Comparison of ENCODE assay signal across 8 mouse cellular contexts in the genomic region with DNA sequence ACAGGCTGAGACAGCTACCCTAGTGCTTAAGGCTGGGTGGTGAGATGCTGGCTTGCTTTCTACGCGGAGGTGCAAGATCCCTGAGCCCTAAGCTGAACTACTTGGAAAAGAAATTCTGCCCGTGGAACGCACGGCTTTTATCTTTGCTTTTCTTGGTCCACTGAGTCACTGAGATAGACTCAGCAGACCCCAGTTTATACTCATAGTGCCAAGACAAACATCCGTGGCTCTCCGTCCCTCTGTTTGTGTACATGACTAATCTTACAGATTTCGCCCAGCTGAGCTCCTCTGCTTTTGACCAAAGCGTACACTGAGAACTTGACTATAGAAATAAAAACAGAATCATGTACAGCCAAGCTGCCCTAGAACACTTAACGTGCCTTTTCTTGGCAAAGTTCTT.
DNase-seq lines count a peak whose midpoint lies in the region; ATAC-seq and TF ChIP-seq lines count a peak whose summit lies in the region.
"Had no signal": no experiment of that assay in that cellular context is flagged by ENCODE, and none has a peak within 500 bp of the region (broad histone marks: within the 10 kb centered on the region; RNA-seq: fewer than 3 reads in every experiment).

No protein-coding gene starts in this region.

- H3K9ac ChIP-seq in kidney, postnatal 0 days (ENCODE audit: low read depth, low read length): no peak overlapping the region
- H3K9ac ChIP-seq in heart, embryonic 12.5 days: no peak overlapping the region
- no peak overlapping the region for H3K9ac ChIP-seq in liver, embryonic 16.5 days (ENCODE audit: low read depth, low read length)

- H3K9me3 ChIP-seq in kidney, postnatal 0 days (replicated peaks; ENCODE audit: low read length): no peaks in the 10 kb centered on the region
- H3K9me3 ChIP-seq in heart, embryonic 12.5 days (replicated peaks): no peaks in the 10 kb centered on the region
- no peaks in the 10 kb centered on the region for H3K9me3 ChIP-seq in liver, embryonic 16.5 days (replicated peaks; ENCODE audit: control insufficient read depth, low read length)
- H3K9me3 ChIP-seq: neural tube, embryonic 12.5 days had no signal

- no peak for TF ChIP-seq CTCF in kidney, postnatal 0 days (IDR thresholded peaks at IDR 0.05; ENCODE audit: low read depth)

- no peak for ATAC-seq in kidney, postnatal 0 days (replicated peaks; ENCODE audit: low FRiP score, low read depth)
- ATAC-seq in heart, embryonic 12.5 days (ENCODE audit: insufficient number of reproducible peaks, low FRiP score): peak; percentile 68
- no peak for ATAC-seq in liver, embryonic 16.5 days (ENCODE audit: low read depth)

- H3K4me2 ChIP-seq in kidney, postnatal 0 days (ENCODE audit: low read length): peak overlapping the region; percentile 66
- H3K4me2 ChIP-seq in heart, embryonic 12.5 days: peak overlapping the region; percentile 77
- H3K4me2 ChIP-seq in liver, embryonic 16.5 days (ENCODE audit: low read depth, low read length): peak overlapping the region; percentile 58

- 39% methylated on average over 10 of the region's 10 CpGs for WGBS in kidney, postnatal 0 days
- WGBS in heart, embryonic 12.5 days: 17% methylated on average over 10 of the region's 10 CpGs
- WGBS in liver, embryonic 16.5 days (ENCODE audit: insufficient replicate concordance): 44% methylated on average over 10 of the region's 10 CpGs

- H3K27ac ChIP-seq in kidney, postnatal 0 days: peak overlapping the region; percentile 48
- peak overlapping the region; percentile 82 for H3K27ac ChIP-seq in brown adipose tissue, adult 24 weeks (replicated peaks; ENCODE audit: low read depth, low read length)
- H3K27ac ChIP-seq in heart, embryonic 12.5 days (ENCODE audit: poor library complexity, severe bottlenecking): peak overlapping the region; percentile 81
- H3K27ac ChIP-seq in liver, embryonic 16.5 days (ENCODE audit: low read length): no peak overlapping the region
- H3K27ac ChIP-seq: neural tube, embryonic 12.5 days had no signal

- DNase-seq in kidney, postnatal 0 days (ENCODE audit: low spot score): peak; percentile 67
- DNase-seq in kidney, adult 18-20 months: no peak
- DNase-seq in gastrocnemius, adult 8-10 months (ENCODE audit: low spot score in 2 of 2): no peak
- no peak for DNase-seq in natural killer cell, adult 2 months (ENCODE audit: low spot score in 2 of 2)

- no peak overlapping the region for H3K4me3 ChIP-seq in kidney, postnatal 0 days (replicated peaks; ENCODE audit: low read depth, low read length)
- 0 out of 2 replicates have a peak overlapping the region, but pooled peaks have one; percentile 17 for H3K4me3 ChIP-seq in brown adipose tissue, adult 24 weeks (ENCODE audit: insufficient read depth, low read depth, low read length)
- H3K4me3 ChIP-seq in heart, embryonic 12.5 days: peak overlapping the region; percentile 48
- H3K4me3 ChIP-seq in liver, embryonic 16.5 days (ENCODE audit: low read depth, low read length): peak overlapping the region; percentile 42

- 0 out of 2 replicates have a peak, but pooled peaks cover 5% of the 10 kb centered on the region for H3K4me1 ChIP-seq in kidney, postnatal 0 days (replicated peaks; ENCODE audit: insufficient read depth, low read length)
- peaks cover 12% of the 10 kb centered on the region for H3K4me1 ChIP-seq in brown adipose tissue, adult 24 weeks (ENCODE audit: control insufficient read depth, insufficient read depth, insufficient read length, low read length)
- H3K4me1 ChIP-seq in heart, embryonic 12.5 days (replicated peaks): peaks cover 43% of the 10 kb centered on the region
- peaks cover 10% of the 10 kb centered on the region for H3K4me1 ChIP-seq in liver, embryonic 16.5 days (ENCODE audit: control insufficient read depth, low read depth, low read length)

- no peaks in the 10 kb centered on the region for H3K36me3 ChIP-seq in kidney, postnatal 0 days (ENCODE audit: insufficient read depth, low read length)
- no peaks in the 10 kb centered on the region for H3K36me3 ChIP-seq in heart, embryonic 12.5 days
- H3K36me3 ChIP-seq in liver, embryonic 16.5 days (ENCODE audit: control insufficient read depth, insufficient read depth): no peaks in the 10 kb centered on the region
- H3K36me3 ChIP-seq: neural tube, embryonic 12.5 days had no signal

- H3K27me3 ChIP-seq in kidney, postnatal 0 days (ENCODE audit: insufficient read depth, low read length): no peaks in the 10 kb centered on the region
- H3K27me3 ChIP-seq in heart, embryonic 12.5 days (replicated peaks): no peaks in the 10 kb centered on the region
- H3K27me3 ChIP-seq in liver, embryonic 16.5 days (ENCODE audit: control insufficient read depth, insufficient read depth, low read depth, low read length): no peaks in the 10 kb centered on the region
- H3K27me3 ChIP-seq: neural tube, embryonic 12.5 days had no signal
